Mouse (Mus musculus) layer of hippocampus, adult 18-20 months (tissue): ENCODE measurements around the gene Baz1b. TPM values are rescaled to one million over a fixed set of nuclear protein-coding genes. Genes with fewer than 3 reads are reported as not detected.
A peak's percentile ranks its signal among the peaks of the same experiment; 100 is the strongest.
"Not testable (repeated sequence)": the region's sequence is repeated elsewhere in the genome, so short reads cannot be mapped to it uniquely, and the experiment has no call there.

ENCODE experiments used
- DNase-seq, 2 experiments: peaks; one replicate each; pipeline ENCODE4 v3.0.0; 2022; ENCODE audit warnings: low spot score in 2 of 2
- total RNA-seq, 2 experiments: library from RNA; stranded (reverse); gene quantifications; 2 replicates each; pipeline ENCODE4 v1.2.3; 2021

Baz1b gene
- total RNA-seq, 2 experiments from 2014 or later = 81.1 to 81.3 TPM

DNA sequence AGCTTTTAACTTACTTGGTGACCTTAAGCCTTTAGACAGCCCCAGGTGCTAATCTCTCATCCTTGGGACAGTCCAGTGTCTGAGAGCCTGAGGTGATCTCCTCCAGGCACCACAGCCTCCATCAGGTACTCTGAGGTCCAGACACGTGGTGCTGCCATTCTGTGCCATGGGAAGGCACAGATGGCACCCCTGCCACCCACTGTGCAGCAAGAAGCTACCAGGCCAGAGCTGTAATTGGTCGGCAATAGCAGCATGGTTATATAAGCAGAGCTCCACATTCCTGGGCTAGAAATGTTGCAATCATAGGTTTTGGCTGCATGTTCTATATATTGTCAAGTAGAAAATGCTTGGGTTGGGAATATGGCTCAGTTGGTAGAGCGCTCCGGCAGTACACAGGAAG, 8.1 kb upstream of the Baz1b start:
- peak; percentile 59 to 87 for DNase-seq

DNA sequence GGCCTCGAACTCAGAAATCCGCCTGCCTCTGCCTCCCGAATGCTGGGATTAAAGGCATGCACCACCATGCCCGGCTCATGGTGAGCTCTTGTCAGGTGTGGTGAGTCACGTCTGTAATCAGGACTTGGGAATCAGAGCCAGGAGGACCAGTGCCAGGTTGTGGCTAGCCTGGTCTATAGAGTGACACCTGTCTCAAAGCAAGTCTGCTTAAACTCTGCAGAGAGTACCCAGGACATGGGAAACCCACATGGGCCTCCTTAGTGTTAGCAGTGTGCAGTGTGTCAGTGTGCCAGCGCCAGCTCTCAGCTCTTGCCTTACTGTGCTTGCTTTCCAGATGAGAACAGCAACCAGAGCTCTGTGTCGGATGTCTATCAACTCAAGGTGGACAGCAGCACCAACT, 7.4 kb upstream of the Baz1b start:
- DNase-seq = no peak

DNA sequence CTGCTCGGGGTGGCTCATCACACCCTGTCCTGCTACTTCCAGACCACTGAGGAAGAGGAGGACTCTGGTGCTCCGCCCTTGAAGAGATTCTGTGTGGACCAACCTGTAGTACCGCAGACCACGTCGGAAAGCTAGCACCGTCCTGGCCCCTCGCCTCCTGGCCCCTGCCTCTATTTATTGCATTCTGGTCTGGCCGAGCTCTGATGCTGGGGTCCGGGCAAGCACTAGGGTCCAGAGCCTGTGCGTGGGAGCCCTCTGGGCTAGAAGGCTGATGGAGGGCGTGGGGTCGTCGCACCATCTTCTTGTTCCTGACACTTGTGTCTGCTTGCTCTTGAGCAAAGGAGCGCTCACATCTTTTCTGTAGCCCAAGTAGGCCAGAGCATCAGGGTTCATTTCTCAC, 6.3 kb upstream of the Baz1b start:
- no peak for DNase-seq

GRCm38 (mm10) chr5:135181776-135182175, 5.3 kb upstream of the Baz1b start:
- no peak for DNase-seq

GRCm38 (mm10) chr5:135183131-135183861, 3.8 kb upstream of the Baz1b start:
- DNase-seq = peak; percentile 47 to 73

- DNase-seq = no peak
Measured at GRCm38 (mm10) chr5:135185016-135185415, 2.0 kb upstream of the Baz1b start.

DNA sequence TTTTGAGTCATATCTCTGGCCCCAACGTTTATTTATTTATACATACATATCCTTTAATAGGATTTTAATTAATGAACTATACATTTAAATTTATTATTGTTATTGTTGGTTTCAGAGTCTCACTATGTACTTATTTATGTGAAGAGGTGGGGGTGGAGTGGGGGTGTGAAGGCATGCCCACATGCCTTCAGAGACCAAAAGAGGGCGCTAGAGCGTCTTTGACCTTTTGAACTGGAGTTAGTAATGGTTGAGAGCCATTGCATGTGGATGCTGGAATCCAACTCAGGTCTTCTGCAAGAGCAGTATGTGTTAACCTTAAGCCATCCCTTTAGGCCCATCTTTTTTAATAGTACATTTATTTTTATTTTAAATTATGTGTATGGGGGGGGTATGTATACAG, 1.5 kb upstream of the Baz1b start:
- no peak for DNase-seq

DNA sequence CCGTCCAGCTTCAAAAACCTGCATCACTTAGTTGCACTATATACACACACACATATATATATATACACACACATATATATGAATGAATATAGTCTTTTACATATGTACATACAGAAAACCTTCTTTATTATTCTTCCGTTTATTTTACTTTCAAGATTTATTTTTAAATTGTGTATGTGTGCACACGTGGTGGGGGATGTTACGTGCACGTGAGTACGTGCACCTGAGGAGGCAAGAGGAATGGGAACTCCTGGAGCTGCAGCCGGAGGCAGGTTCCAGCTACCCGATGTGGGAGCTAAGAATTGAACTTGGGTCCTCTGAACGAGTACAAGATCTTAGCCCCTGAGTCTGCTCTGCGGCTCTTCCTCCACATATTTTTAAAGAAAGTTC, 838 bp upstream of the Baz1b start:
- DNase-seq = no peak

- peak in 1 of 2 experiments; percentile 40 for DNase-seq
Measured at GRCm38 (mm10) chr5:135187349-135188213, 517 bp downstream of the Baz1b start.

DNA sequence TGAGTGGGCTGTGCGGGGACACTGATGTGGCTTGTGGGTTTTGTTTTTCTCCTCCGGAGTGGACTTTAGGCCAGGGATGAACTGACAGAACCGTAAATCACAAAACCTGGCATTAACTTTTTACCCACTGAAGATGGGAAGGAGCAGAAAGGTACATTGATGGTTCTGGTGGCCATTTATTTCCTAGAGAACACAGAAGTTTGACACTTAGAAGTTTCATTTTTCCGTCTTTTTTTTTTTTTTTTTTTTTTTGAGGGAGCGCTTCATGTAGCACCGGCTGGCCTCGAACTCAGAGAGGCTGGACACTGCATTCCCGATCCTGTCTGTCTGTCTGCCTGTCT, 1.1 kb downstream of the Baz1b start:
- no peak for DNase-seq

DNA sequence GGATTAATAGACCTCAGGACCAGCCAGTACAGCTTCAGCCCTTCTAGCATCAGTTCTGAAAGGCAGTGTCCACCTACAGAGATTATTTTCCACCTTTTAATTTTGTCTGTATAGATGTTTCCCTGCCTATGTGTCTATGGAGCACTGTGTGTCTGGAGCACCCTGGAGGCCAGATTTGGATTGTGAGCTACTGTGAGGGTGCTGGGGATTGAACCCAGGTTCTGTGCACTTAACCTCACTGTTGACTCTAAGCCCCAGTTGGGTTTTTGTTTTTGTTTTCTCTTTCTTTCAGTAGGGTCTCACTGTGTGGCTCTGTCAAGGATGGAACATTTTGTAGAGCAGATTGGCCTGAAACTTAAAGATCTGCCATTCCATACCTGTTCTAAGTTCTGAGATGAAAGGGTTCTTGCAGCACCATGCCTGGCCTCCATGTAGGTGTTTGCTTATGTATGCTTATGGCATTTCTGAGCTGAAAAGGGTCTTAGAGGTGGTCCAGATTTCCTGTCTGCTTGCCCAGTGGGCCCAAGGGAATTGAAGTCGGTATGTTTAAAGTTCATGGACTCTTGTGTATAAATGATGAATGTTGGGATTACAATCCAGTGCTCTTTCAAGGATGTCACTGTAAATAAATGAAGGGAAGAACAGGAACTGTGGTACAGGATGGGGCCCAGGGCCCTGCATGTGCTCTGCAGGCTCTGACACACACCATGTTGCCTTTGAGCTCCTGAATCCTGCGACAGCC, 2.4 kb downstream of the Baz1b start:
- DNase-seq = no peak

DNA sequence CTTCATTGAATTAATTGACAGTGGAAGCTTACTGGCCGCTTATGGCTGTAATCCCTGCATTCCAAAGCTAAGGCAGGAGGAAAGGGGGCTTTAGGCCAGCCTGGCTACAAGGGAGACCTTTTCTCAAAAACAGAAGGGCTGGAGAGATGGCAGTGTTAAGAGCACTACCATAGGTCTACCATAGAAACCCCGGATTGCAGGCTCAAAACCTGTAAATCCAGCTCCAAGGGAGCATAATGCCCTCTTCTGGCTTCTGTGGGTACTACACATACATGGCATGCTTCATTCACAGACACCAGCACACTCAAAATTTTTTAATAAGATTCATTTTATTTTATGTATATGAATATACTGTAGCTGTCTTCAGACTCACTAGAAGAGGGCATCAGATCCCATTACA, 4.6 kb downstream of the Baz1b start:
- DNase-seq = peak; percentile 37 to 84

- DNase-seq = no peak
Measured at GRCm38 (mm10) chr5:135192431-135192830, 5.4 kb downstream of the Baz1b start.

- no peak for DNase-seq
Measured at GRCm38 (mm10) chr5:135196367-135196766, 9.3 kb downstream of the Baz1b start.

DNA sequence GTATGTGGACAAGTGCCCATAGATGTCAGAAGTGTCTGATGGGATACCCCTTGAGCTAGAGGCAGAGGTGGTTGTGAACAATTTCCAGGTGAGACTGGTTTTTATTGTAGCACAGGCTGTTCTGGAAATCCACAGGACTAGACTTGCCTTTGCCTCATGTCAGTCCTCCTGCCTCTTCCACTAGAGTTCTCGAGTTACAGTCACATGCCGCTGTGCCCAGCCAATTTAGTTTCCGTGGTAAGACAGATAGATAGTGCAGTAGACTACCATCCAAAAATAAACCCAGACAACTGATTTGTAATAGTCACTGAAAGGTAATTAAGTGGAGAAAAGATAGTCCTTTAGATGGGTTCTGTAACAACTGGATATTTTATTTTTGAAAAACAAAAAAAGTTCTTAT, 15.7 kb downstream of the Baz1b start:
- no peak for DNase-seq

- no peak for DNase-seq
Measured at GRCm38 (mm10) chr5:135208197-135208596, 21.1 kb downstream of the Baz1b start.

GRCm38 (mm10) chr5:135216871-135217270, 29.8 kb downstream of the Baz1b start:
- no peak for DNase-seq

GRCm38 (mm10) chr5:135220941-135221340, 33.9 kb downstream of the Baz1b start:
- no peak for DNase-seq

- DNase-seq = no peak
Measured at GRCm38 (mm10) chr5:135222066-135222465, 35.0 kb downstream of the Baz1b start.

GRCm38 (mm10) chr5:135224169-135224568, 37.1 kb downstream of the Baz1b start:
- DNase-seq = no peak

DNA sequence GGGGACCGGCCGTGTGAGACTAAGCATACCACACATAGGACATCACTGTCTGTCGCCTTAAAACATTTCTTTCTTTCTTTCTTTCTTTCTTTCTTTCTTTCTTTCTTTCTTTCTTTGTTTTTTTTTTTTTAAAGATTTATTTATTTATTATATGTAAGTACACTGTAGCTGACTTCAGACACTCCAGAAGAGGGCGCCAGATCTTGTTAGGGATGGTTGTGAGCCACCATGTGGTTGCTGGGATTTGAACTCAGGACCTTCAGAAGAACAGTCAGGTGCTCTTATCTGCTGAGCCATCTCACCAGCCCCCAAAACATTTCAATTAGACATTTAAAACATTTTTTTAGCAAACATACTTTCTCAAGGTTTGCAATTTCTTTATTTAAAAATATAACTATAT, 38.8 kb downstream of the Baz1b start:
- not testable (repeated sequence) for DNase-seq

DNA sequence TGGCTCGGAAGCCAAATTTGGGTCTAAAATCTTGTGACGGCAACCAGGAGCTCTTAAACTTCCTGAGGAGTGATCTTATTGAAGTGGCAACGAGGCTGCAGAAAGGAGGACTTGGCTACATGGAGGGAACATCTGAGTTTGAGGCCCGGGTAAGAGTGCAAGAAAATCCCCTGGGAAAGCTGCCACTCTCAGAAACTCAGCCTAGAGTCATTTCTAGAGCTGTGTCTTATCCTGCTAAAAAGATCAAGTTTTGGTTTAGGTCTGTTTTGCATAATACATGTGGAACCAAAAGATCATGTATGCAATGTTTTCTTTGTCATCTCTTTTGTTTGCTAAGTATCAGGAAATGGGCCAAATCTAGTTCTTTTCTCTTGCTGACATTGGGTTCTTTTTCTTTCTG, 43.1 kb downstream of the Baz1b start:
- no peak for DNase-seq
